Mouse (Mus musculus) common myeloid progenitor, adult 5-6 weeks (primary cell): ENCODE measurements around the gene C1ql4. TPM values are rescaled to one million over a fixed set of nuclear protein-coding genes. Genes with fewer than 3 reads are reported as not detected.

Experiments used
- ATAC-seq: replicated peaks from 2 replicates; pipeline ENCODE4 v1.8.0; 2016; ENCODE audit warnings: low read depth, mild to moderate bottlenecking, moderate TSS enrichment, inconsistent platforms; ENCODE audit not compliant: poor library complexity, severe bottlenecking
- total RNA-seq: library from RNA; stranded (forward); fragments of 200-1000, 187-1606 nt; gene quantifications from 2 replicates; pipeline ENCODE4 v1.2.3, GENCODE M21; 2017

The C1ql4 gene
- total RNA-seq, result not detected in 2 replicates

DNA sequence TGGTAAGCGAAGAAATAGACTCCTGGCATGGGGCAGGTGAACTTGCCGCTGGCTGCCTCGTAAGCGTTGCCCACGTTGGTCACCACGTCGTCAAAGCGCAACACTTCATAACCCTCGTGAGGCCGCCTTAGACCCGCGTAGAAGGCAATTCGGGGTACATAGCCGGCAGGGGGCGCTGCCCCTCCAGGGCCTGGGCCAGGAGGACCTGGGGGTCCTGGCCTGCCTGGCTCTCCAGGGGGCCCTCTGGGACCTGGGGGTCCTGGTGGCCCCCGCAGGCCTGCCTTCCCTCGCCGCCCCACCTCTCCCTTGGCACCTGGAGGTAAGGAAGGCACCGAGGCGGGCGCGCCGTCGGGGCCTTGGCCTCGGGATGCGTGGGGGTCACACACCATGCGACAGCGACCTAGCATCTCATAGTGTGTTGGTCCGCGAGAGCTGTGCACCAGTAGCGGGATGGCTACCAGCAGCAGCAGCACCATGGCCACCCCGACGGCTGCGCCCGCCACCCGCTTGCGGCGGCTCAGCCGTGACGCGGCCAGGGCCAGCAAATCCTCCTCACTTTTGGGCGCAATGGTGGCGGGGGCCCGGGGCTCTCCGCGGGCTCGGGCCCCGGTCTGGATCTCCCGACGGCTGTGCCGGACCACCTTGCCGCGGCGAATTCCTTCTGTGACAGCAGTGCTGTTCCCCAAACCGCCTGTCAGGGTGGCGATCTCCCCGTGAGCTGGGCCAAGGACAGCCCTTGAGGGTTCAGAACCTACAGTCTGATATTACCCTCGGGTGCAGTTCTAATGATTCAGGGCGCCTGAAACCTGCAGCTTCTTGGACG is at the start of gene C1ql4:
C1ql4 (minus strand) TSS at position 565 of the 823 bp plus-strand sequence.
- ATAC-seq, result no peak; the same call in 1 of the 2 replicates

GRCm38 (mm10) chr15:99129956-99130910 is 42.6 kb upstream of the C1ql4 start:
- ATAC-seq, result no peak

GRCm38 (mm10) chr15:99129441-99129840 is 41.8 kb upstream of the C1ql4 start:
- no peak for ATAC-seq

GRCm38 (mm10) chr15:99127851-99128522 is 40.4 kb upstream of the C1ql4 start:
- ATAC-seq, result no peak

- no peak for ATAC-seq
Measured at GRCm38 (mm10) chr15:99126816-99127365, 39.3 kb upstream of the C1ql4 start.

DNA sequence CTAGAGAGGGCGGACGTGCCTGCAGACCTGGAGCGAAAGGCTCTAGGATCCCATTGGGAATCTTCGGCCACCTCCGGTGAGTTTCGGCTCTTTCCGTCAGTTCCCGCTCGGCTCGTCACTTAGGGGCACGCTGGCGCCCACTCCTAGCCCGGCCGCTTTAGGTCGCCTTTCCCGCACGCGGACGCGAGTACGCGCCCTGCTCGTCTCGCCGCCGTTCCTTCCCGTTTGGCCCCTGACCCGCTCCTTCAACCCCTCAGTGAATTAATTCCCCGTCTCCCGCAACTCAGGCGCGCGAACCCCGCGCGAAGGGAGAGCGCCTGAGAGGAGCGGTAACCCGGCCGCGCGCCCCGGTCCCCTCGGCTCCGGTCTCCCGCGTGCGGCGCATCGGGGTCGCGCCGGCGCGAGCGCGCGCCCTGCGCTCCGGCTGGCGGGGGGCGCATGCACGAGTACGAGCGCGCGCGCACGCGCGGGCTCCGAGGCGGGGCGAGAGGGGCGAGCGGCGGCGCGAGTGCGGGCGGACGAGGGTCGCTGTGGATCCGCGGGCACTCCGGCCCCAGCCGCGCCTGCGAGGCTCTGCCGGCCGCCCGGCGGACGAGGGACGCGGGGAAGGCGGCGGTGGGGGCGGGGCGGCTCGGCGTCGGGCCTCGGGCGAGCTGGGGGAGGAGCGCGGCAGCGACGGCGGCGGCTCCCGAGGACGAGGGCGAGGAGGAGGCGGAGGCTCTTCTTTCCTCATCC is 38.6 kb upstream of the C1ql4 start:
- ATAC-seq, result peak; percentile 41

DNA sequence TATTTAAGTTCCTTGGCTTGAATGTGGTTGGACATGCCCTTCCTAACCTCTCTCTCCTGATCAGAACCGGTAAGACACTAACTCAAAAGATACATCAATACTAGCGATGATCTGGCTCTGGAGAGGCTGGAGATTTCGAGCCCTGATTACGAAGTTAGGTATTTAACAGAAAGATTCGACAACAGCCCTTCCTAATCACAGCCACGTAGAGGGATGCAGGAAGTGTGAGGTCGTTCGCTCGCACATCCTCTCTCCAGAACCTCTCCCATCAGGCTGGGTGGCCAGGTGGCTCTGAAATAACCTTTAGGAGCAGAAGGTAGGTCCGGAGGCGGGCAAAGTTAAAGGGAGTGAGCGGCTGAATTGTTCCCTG is 38.1 kb upstream of the C1ql4 start, which contains the start of gene Spats2:
Spats2 (plus strand) TSS at position 206 of the 370 bp plus-strand sequence.
- no peak for ATAC-seq

DNA sequence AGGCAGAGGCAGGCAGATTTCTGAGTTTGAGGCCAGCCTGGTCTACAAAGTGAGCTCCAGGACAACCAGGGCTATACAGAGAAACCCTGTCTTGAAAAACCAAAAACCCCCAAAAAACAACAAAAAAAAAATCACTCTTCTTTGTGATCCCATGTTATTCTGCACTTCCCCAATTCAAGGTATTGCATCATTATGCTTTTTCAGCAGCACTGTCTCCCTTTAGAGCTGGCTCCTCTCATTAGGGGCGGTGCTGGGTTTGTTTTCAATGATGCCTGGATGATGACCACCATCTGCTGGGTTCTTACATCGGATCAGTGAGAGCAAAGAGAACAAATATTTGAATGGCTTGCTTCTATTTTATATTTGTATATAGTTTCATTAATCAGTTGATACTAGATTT is 35.0 kb upstream of the C1ql4 start:
- ATAC-seq, result no peak

- no peak for ATAC-seq
Measured at GRCm38 (mm10) chr15:99120814-99121213, 33.2 kb upstream of the C1ql4 start.

GRCm38 (mm10) chr15:99116539-99116938 is 28.9 kb upstream of the C1ql4 start:
- no peak for ATAC-seq

DNA sequence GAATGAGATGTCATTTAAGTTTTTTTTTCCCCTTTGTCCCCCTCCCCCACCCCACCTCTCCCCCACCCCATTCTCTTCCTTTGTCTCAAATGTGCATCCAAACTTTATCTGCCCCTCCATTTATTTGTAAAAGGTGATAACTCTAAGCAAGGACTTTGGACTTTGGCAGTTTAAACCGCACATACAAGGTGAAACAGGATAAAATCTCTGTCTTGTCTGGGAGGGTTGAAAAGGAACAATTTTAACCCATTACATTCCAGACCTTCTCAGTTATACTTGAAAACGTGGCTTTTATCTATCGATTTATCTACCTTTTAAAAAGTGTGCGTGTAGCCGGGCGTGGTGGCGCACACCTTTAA is 27.4 kb upstream of the C1ql4 start:
- ATAC-seq, result no peak

GRCm38 (mm10) chr15:99114312-99115064 is 26.9 kb upstream of the C1ql4 start:
- no peak for ATAC-seq

- peak; percentile 62; the same call in 1 of the 2 replicates for ATAC-seq
Measured at GRCm38 (mm10) chr15:99113396-99113975, 25.9 kb upstream of the C1ql4 start.

- no peak for ATAC-seq
Measured at GRCm38 (mm10) chr15:99112843-99113395, 25.3 kb upstream of the C1ql4 start.

GRCm38 (mm10) chr15:99111809-99112208 is 24.2 kb upstream of the C1ql4 start:
- no peak for ATAC-seq

DNA sequence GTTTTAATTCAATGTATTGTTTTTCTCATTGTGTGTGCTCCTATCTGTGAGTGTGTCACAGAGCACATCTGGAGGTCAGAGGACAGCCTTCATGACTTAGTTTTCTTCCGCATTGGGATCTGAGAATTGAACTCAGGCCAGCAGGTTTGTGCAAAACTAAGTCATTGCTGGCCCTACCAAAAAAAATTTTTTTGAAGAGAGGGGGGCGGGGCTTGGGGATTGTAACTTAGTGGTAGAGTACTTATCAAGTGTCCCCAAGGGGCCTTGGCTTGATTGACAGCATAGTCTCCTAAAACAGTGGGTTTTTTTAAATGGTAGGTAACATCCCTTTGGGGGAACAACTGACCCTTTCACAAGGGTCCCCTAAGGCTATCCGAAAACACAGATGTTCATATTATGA is 23.5 kb upstream of the C1ql4 start:
- ATAC-seq, result no peak

DNA sequence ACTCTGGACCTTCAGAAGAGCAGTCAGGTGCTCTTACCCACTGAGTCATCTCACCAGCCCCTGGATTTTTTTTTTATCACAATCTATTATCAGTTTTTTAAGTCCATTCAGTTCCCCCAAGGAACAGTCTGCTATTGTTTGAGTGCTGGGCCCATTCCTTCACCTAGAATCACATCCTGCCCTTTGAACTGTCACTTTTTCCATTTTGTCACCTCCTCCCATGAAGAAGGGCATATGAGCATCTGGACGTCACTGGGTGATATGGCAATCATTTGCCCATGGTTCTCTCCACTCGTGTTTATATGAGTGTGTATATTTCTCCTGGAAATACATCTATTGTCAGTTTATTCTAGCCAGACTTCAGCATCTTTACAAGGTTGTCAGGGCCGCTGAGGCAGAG is 20.2 kb upstream of the C1ql4 start:
- no peak for ATAC-seq

DNA sequence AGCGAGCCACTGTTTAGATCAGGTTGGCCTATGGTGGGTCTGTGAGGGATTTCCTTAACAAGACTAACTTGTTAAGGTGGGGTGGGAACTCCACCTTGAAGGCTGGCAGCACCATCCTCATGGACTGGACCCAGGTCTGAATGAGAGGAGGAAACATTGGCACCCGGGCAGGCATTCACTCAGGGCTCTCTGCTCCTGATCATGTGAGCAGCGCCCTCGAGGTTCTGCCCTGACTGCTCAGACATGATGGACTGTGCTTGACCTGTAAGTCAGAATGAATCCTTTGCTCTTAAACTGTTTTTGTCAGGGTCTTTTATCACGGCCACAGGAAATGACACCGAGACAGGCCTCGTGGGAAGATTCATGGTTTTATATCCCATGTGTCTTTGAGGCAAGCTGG is 17.6 kb upstream of the C1ql4 start:
- no peak for ATAC-seq
